ENCODE assay signal across 15 mouse cellular contexts in genomic region chr4:43964951-43965684, GRCm38 (mm10). TPM values are rescaled to one million over a fixed set of nuclear protein-coding genes. Genes with fewer than 3 reads are reported as not detected.
DNase-seq lines count a peak whose midpoint lies in the region; ATAC-seq and TF ChIP-seq lines count a peak whose summit lies in the region.
"Had no signal": no experiment of that assay in that cellular context is flagged by ENCODE, and none has a peak within 500 bp of the region (broad histone marks: within the 10 kb centered on the region; RNA-seq: fewer than 3 reads in every experiment).

No protein-coding gene starts in this region.

- WGBS in heart, embryonic 10.5 days: 23% methylated on average over 4 of the region's 4 CpGs

- DNase-seq in heart, embryonic 10.5 days (ENCODE audit: low spot score): no peak
- DNase-seq in heart, postnatal 10 days: no peak
- no peak for DNase-seq in CH12.LX (ENCODE audit: extremely low read depth)
- DNase-seq in lung, postnatal 36 days: peak; percentile 47
- DNase-seq in testis, postnatal 14 days (ENCODE audit: low spot score): no peak
- DNase-seq in layer of hippocampus, postnatal 10 days (ENCODE audit: low spot score in 2 of 2): no peak
- DNase-seq: cerebellum, adult 9-11 months; gastrocnemius, postnatal 36 days had no signal

- H3K4me3 ChIP-seq in heart, embryonic 10.5 days: no peak overlapping the region
- no peak overlapping the region for H3K4me3 ChIP-seq in CH12.LX (replicated peaks in 1 of 3; ENCODE audit: low read depth in 2 of 3, low read length in 2 of 3, poor library complexity in 1 of 3)
- no peak overlapping the region for H3K4me3 ChIP-seq in embryonic fibroblast, embryonic 13.5 days (ENCODE audit: insufficient read depth, low read length)
- H3K4me3 ChIP-seq: neural tube, embryonic 15.5 days had no signal

- peak overlapping the region; percentile 45 for H3K4me2 ChIP-seq in CH12.LX (ENCODE audit: insufficient read depth, low read depth, poor library complexity, severe bottlenecking)
- H3K4me2 ChIP-seq: neural tube, embryonic 15.5 days had no signal

- no peak for TF ChIP-seq EP300 in CH12.LX (IDR thresholded peaks at IDR 0.05; ENCODE audit: low read length)

- peak overlapping the region; percentile 85 for H3K27ac ChIP-seq in heart, embryonic 10.5 days
- peak overlapping the region; percentile 25; the same call in 1 of the 2 replicates for H3K27ac ChIP-seq in CH12.LX (ENCODE audit: insufficient read depth, low read depth)
- peak overlapping the region; percentile 63 for H3K27ac ChIP-seq in embryonic fibroblast, embryonic 13.5 days (ENCODE audit: insufficient read depth, low read length)
- H3K27ac ChIP-seq: neural tube, embryonic 15.5 days had no signal

- H3K9ac ChIP-seq in CH12.LX (ENCODE audit: insufficient read depth, low read depth): no peak overlapping the region
- H3K9ac ChIP-seq: neural tube, embryonic 15.5 days had no signal

- no peaks in the 10 kb centered on the region for H3K27me3 ChIP-seq in heart, embryonic 10.5 days (ENCODE audit: insufficient read depth, poor library complexity, severe bottlenecking)
- H3K27me3 ChIP-seq in CH12.LX (replicated peaks): no peaks in the 10 kb centered on the region
- H3K27me3 ChIP-seq: neural tube, embryonic 15.5 days had no signal

- no peak for TF ChIP-seq CTCF in CH12.LX (conservative IDR thresholded peaks at IDR 0.05 in 1 of 2, IDR thresholded peaks at IDR 0.05 in 1 of 2; ENCODE audit: low read depth in 2 of 2, low read length in 2 of 2)
- TF ChIP-seq CTCF in embryonic fibroblast, embryonic 13.5 days (IDR thresholded peaks at IDR 0.05; ENCODE audit: borderline replicate concordance, insufficient read depth, low read length): no peak

- no peak for TF ChIP-seq POLR2A in CH12.LX (IDR thresholded peaks at IDR 0.05; ENCODE audit: low read depth, low read length)
- TF ChIP-seq POLR2A in embryonic fibroblast, embryonic 13.5 days (IDR thresholded peaks at IDR 0.05; ENCODE audit: low read depth, low read length): no peak

- no peaks in the 10 kb centered on the region for H3K9me3 ChIP-seq in heart, embryonic 10.5 days
- H3K9me3 ChIP-seq in CH12.LX (replicated peaks; ENCODE audit: low read length): no peaks in the 10 kb centered on the region
- H3K9me3 ChIP-seq: neural tube, embryonic 15.5 days had no signal

- no peaks in the 10 kb centered on the region for H3K36me3 ChIP-seq in heart, embryonic 10.5 days
- peaks cover 5 to 57% of the 10 kb centered on the region in 2 experiments for H3K36me3 ChIP-seq in CH12.LX (replicated peaks in 1 of 2; ENCODE audit: control insufficient read depth in 1 of 2, insufficient read depth in 1 of 2, low read length in 1 of 2)

- no peak for ATAC-seq in frontal cortex, adult (ENCODE audit: low TSS enrichment)

- H3K4me1 ChIP-seq in heart, embryonic 10.5 days: peaks cover 66% of the 10 kb centered on the region
- H3K4me1 ChIP-seq in CH12.LX (ENCODE audit: control insufficient read depth in 1 of 2, insufficient read depth in 2 of 2): peaks cover 43 to 93% of the 10 kb centered on the region in 2 experiments
- peaks cover 29% of the 10 kb centered on the region for H3K4me1 ChIP-seq in embryonic fibroblast, embryonic 13.5 days (ENCODE audit: control insufficient read depth, insufficient read depth, low read length)

- intact Hi-C loops in heart, postnatal 10 days (cut with DNase I): no loop called here

- no peak for TF ChIP-seq RAD21 in CH12.LX (IDR thresholded peaks at IDR 0.05; ENCODE audit: low read depth, low read length)

- H3K79me2 ChIP-seq in CH12.LX (replicated peaks; ENCODE audit: control insufficient read depth, extremely low read depth, insufficient read depth, poor library complexity, severe bottlenecking): peaks cover 4% of the 10 kb centered on the region

- in situ Hi-C loops in CH12.LX (cut with MboI; ENCODE audit: low pct_ligation_motif_present, low pct_unique_long_range_greater_than_20kb, low sequenced_read_pairs): no loop called here

- dilution Hi-C loops in CH12.LX (cut with MboI; ENCODE audit: extremely low pct_ligation_motif_present, extremely low pct_unique_long_range_greater_than_20kb, low sequenced_read_pairs): no loop called here

TF ChIP-seq in CH12.LX, 34 proteins besides CTCF, POLR2A, EP300 and RAD21:
- TF ChIP-seq SIN3A (IDR thresholded peaks at IDR 0.05; ENCODE audit: low read length) (0 out of 2 replicates have a peak, but pooled peaks have one; percentile 7), PAX5 (IDR thresholded peaks at IDR 0.05; ENCODE audit: low read length) (no peak), ZMIZ1 (IDR thresholded peaks at IDR 0.05; ENCODE audit: low read depth, low read length) (no peak), POLR2AphosphoS2 (IDR thresholded peaks at IDR 0.05; ENCODE audit: low read depth, low read length) (no peak), ELF1 (IDR thresholded peaks at IDR 0.05; ENCODE audit: low read depth, low read length) (peak; percentile 34; the same call in 1 of the 2 replicates), SMC3 (IDR thresholded peaks at IDR 0.05; ENCODE audit: low read depth, low read length) (no peak), BHLHE40 (IDR thresholded peaks at IDR 0.05; ENCODE audit: low read depth, low read length) (no peak), MEF2A (IDR thresholded peaks at IDR 0.05; ENCODE audit: borderline replicate concordance, low read depth, low read length) (no peak), ZKSCAN1 (IDR thresholded peaks at IDR 0.05; ENCODE audit: borderline replicate concordance, low read depth, low read length) (no peak), ZC3H11A (IDR thresholded peaks at IDR 0.05; ENCODE audit: low read depth, low read length) (no peak), MYC (IDR thresholded peaks at IDR 0.05; ENCODE audit: low read depth, low read length) (no peak), ZNF384 (IDR thresholded peaks at IDR 0.05; ENCODE audit: low read depth, low read length) (peak; percentile 29; the same call in 1 of the 2 replicates), USF1 (IDR thresholded peaks at IDR 0.05; ENCODE audit: low read depth, low read length) (no peak), JUN (IDR thresholded peaks at IDR 0.05; ENCODE audit: insufficient read depth, low read depth, low read length) (no peak), CHD2 (IDR thresholded peaks at IDR 0.05; ENCODE audit: low read length) (no peak), NELFE (IDR thresholded peaks at IDR 0.05; ENCODE audit: low read depth, low read length) (no peak), UBTF (IDR thresholded peaks at IDR 0.05; ENCODE audit: low read depth, low read length) (no peak), KAT2A (IDR thresholded peaks at IDR 0.05; ENCODE audit: insufficient replicate concordance, low read length) (no peak), MAZ (IDR thresholded peaks at IDR 0.05; ENCODE audit: low read depth, low read length) (no peak), GABPA (IDR thresholded peaks at IDR 0.05; ENCODE audit: insufficient replicate concordance, low read depth, low read length) (no peak), JUND (conservative IDR thresholded peaks at IDR 0.05; ENCODE audit: low read depth, low read length) (no peak), CHD1 (IDR thresholded peaks at IDR 0.05; ENCODE audit: low read depth, low read length) (no peak), TCF12 (IDR thresholded peaks at IDR 0.05; ENCODE audit: low read depth, low read length) (no peak), USF2 (conservative IDR thresholded peaks at IDR 0.05; ENCODE audit: low read depth, low read length) (no peak), MAX (IDR thresholded peaks at IDR 0.05; ENCODE audit: low read length) (0 out of 2 replicates have a peak, but pooled peaks have one; percentile 15), NRF1 (IDR thresholded peaks at IDR 0.05; ENCODE audit: low read depth, low read length) (no peak), E2F4 (IDR thresholded peaks at IDR 0.05; ENCODE audit: insufficient replicate concordance, low read depth, low read length) (no peak), RCOR1 (conservative IDR thresholded peaks at IDR 0.05; ENCODE audit: low read depth, low read length) (no peak), TBP (conservative IDR thresholded peaks at IDR 0.05; ENCODE audit: low read depth, low read length) (no peak), IRF4 (IDR thresholded peaks at IDR 0.05; ENCODE audit: low read depth, low read length) (no peak), MAFK (IDR thresholded peaks at IDR 0.05; ENCODE audit: insufficient replicate concordance, low read length) (no peak; the same call in 1 of the 2 replicates), MXI1 (IDR thresholded peaks at IDR 0.05; ENCODE audit: low read depth, low read length) (no peak), HCFC1 (IDR thresholded peaks at IDR 0.05; ENCODE audit: low read depth, low read length) (no peak), ETS1 (conservative IDR thresholded peaks at IDR 0.05; ENCODE audit: low read depth, low read length) (no peak)

RNA-seq across cellular contexts. Expression of gene Glipr2, which starts 7.9 kb away (rescaled TPM):
- polyA plus RNA-seq in heart, embryonic 10.5 days (2016; fragmentation: Nextera tagmentation; extraction: Ambion mirVana): 114 and 119 TPM in 2 replicates
- total RNA-seq in heart, postnatal 10 days (2021): 10 to 100 TPM; 16.4 to 18.1 TPM
- total RNA-seq in CH12.LX (2012; rRNA removed): 47.6 and 60.3 TPM in 2 replicates
- 138 and 146 TPM in 2 replicates for total RNA-seq in CH12.LX (2014; rRNA removed)
- 57.2 and 62.8 TPM in 2 replicates for polyA plus RNA-seq in CH12.LX (2012; ENCODE audit: insufficient read length, low read depth)
- 177 and 225 TPM in 2 replicates for polyA plus RNA-seq in embryonic fibroblast, embryonic 13.5 days (2011; ENCODE audit: insufficient read length, low read depth, missing spikeins)
- total RNA-seq in layer of hippocampus, postnatal 10 days (2021): 1 to 10 TPM; 1.9 to 2.4 TPM

RNA-seq across cellular contexts. Expression of gene Ccin, which starts 18.2 kb away (rescaled TPM):
- polyA plus RNA-seq in heart, embryonic 10.5 days (2016; fragmentation: Nextera tagmentation; extraction: Ambion mirVana): not detected in 2 replicates
- under 1 TPM; 0.12 to 0.22 TPM for total RNA-seq in heart, postnatal 10 days (2021)
- total RNA-seq in CH12.LX (2012; rRNA removed): not detected in 2 replicates
- total RNA-seq in CH12.LX (2014; rRNA removed): 0.11 TPM in 1 of 2 replicates, not detected in the other
- not detected in 2 replicates for polyA plus RNA-seq in CH12.LX (2012; ENCODE audit: insufficient read length, low read depth)
- polyA plus RNA-seq in embryonic fibroblast, embryonic 13.5 days (2011; ENCODE audit: insufficient read length, low read depth, missing spikeins): 0.25 and 0.26 TPM in 2 replicates
- total RNA-seq in layer of hippocampus, postnatal 10 days (2021): not detected
- total RNA-seq: adrenal gland, adult 2 months; gastrocnemius, postnatal 36 days; left cerebral cortex, adult 18-20 months; megakaryocyte-erythroid progenitor cell, adult 5-6 weeks had no signal
- polyA plus RNA-seq: adrenal gland, adult 2 months; intestine, embryonic 14.5 days; neural tube, embryonic 15.5 days had no signal

RNA-seq across cellular contexts. Expression of gene Clta, which starts 39.1 kb away (rescaled TPM):
- 156 and 170 TPM in 2 replicates for polyA plus RNA-seq in heart, embryonic 10.5 days (2016; fragmentation: Nextera tagmentation; extraction: Ambion mirVana)
- total RNA-seq in heart, postnatal 10 days (2021): 100 to 1,000 TPM; 101 to 104 TPM
- total RNA-seq in CH12.LX (2012; rRNA removed) (301 and 349 TPM in 2 replicates), CH12.LX (2014; rRNA removed) (450 and 454 TPM in 2 replicates)
- 454 and 493 TPM in 2 replicates for polyA plus RNA-seq in CH12.LX (2012; ENCODE audit: insufficient read length, low read depth)
- 248 and 249 TPM in 2 replicates for polyA plus RNA-seq in embryonic fibroblast, embryonic 13.5 days (2011; ENCODE audit: insufficient read length, low read depth, missing spikeins)
- total RNA-seq in layer of hippocampus, postnatal 10 days (2021): 100 to 1,000 TPM; 325 to 347 TPM

Comparison
In these comparisons a context has a peak if more than half of its experiments do, and no peak if none do; other contexts are left out.
1. H3K27ac ChIP-seq: peak in every context shown above with its lines; median percentile 85 in heart, embryonic 10.5 days; 63 in embryonic fibroblast, embryonic 13.5 days; 25 in CH12.LX.
2. RNA of gene Glipr2, which starts 7.9 kb away (total RNA-seq): 47.6 to 146 TPM in CH12.LX and 16.4 to 18.1 TPM in heart, postnatal 10 days; 1.9 to 2.4 TPM in layer of hippocampus, postnatal 10 days; every median in the first group is over 4 times any median in the second.